Mouse (Mus musculus): ENCODE measurements around the gene Pde4c. TPM values are rescaled to one million over a fixed set of nuclear protein-coding genes. Genes with fewer than 3 reads are reported as not detected.
A peak's percentile ranks its signal among the peaks of the same experiment; 100 is the strongest.

Gene Pde4c
- total RNA-seq, 2 experiments from 2014 or later = 0.56 to 0.66 TPM

DNA sequence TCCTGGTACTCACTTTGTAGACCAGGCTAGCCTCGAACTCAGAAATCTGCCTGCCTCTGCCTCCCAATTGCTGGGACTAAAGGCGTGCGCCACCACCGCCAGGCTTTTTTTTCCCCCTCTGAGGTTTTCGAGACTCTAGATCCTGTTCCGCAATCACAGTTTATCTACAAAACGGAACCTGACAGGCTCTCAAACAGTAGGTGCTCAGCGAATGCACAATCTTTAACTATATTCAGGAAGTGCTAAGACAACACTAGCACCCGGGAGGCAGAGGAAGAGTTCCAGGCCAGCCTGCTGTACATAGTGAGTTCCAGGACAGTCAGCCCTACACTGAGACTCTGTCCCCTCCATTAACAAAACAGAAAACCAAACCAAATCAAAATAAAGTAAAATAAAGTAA lies 41.8 kb downstream of the Pde4c start:
- intact Hi-C loops (cut with DNase I) = no loop called here
- no peak for DNase-seq

DNA sequence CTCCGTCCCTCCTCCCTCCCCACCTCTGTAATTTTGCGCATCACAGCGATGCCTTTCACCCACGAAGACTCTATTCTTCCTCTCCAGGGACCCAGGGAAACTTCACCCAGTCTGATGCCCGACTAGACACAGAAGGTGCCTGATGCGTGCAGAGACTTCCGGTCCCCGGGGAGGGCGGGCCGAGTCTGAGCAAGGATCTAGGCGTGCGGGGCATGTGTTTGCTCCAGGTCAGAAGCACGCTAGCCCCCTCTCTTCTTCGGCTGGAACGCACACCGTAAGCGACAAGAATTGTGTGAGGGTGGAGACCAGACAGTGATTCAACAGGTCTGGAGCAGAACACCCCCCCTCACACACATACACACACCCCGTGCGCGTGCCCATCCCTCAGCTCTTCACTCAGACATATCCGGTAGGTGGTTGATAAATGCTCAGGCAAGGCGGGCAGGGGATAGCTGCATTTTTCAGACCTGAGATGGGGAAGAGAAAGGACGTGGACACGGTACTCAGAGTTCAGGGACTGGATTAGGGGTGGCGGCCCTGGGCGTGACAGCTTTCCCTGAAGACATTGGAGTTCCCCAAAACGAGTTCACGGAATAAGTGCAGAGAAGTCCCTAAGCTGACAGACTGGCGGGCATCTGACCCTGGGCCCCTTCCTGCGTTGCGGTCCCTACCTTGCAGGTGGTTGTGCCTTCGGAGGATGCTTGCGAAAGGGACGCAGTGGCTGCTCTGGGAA lies 42.5 kb downstream of the Pde4c start:
- intact Hi-C loops (cut with DNase I) = no loop called here
- no peak for DNase-seq

DNA sequence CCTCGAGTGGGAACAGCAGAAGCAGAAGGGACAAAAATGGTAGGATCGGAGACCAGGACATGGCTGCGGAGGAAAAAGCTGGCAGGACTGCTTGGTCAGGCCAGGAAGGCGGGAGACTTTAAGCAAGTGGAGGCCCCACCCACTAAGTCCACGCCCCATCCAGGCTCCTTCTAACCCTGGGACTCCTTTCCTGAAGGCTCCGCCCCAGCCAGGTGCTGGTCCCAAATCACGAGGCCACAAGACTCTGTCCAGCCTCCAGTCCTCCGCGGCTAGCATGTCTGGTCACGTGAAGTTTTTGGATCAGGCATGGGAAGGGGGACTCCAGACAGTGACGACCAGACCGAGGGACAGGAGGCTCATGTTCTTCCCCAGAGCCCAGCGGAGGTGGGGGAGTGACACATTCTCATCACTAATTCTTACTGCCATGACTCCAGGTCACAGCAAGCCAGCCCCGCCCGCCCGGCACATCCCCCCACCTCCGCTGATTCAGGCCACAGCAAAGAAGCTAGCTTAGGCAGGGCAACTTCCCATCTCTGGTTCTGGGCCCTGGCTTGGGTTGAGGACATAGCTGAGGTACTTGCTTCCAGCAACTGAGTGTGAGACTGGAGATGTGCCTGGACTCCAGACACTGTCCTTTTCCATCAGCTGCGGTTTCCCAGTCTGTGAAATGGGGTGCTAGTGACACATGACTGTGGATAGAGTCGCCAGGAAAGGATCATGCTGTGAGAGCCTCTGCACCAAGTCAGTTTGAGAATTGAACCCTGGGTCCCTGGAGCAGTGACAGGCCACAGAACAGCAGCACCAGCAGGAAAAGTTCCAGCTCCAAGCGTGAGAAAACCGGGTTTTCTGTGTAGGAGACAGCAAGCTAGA lies 43.3 kb downstream of the Pde4c start:
- DNase-seq = no peak
- intact Hi-C loops (cut with DNase I) = no loop called here

DNA sequence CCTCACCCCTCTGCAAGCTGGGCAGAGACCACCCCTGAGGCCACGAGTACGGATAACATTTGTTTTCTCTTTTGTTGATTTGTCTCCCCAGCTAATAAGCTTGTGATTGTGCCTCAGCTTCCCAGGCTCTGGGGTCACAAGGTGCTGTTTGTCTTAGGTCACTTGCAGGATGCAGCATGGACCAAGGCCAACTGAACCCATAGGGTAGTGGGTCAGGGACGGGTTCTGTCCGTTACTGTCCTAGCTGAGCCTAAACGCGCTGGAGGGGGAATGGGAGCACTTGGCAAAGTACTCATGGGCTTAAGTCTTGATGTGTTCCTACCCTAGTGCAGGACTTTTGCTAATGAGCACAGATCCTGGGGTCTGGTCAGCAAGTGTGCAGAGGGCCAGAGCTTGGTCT lies 44.0 kb downstream of the Pde4c start:
- intact Hi-C loops (cut with DNase I) = no loop called here
- DNase-seq = no peak

- DNase-seq = no peak
- intact Hi-C loops (cut with DNase I) = no loop called here
Measured at GRCm38 (mm10) chr8:70768231-70768776, 44.8 kb downstream of the Pde4c start.

DNA sequence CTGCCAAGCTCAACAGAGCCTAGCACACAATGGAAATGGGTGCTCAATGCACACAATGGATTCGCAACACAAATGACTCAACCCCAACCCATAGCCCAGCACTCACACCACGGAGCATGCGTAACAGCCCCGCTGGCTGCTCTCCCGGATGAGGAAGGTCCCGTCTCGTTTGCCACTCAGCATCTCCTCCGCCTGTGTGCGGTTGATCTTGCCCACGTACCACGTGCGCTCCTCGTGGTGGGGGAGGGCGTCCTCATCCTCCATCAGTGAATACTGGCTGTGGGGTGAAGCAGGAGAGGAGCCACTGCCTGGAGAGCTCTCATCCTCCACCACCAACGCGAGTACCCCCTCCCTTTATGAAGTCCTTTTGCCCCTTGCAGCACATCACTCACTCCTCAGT lies 45.4 kb downstream of the Pde4c start:
- DNase-seq = no peak
- intact Hi-C loops (cut with DNase I) = no loop called here

DNA sequence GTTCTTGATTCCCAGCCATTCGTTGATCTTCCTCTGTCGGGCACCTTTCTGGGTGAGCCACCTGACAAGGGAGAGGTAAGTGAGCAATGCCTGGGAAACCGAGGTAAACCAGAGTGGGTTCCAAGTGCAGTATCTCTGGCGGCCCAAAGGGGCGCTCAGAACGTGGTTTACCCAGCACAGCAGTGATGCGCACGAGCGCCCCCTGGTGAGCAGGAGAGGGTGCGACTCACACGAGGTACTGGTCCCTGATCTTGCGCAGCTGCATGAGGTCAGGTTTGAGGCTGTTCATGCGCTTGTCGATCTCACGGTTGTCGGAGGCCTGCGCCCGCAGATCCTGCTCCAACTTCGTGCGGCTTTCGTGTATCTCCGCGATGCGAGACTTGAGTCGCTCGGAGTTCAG lies 45.8 kb downstream of the Pde4c start:
- intact Hi-C loops (cut with DNase I) = no loop called here
- peak; percentile 97 for DNase-seq

- intact Hi-C loops (cut with DNase I) = no loop called here
- no peak for DNase-seq
Measured at GRCm38 (mm10) chr8:70769858-70770257, 46.3 kb downstream of the Pde4c start.

- intact Hi-C loops (cut with DNase I) = no loop called here
- no peak for DNase-seq
Measured at GRCm38 (mm10) chr8:70770748-70771147, 47.2 kb downstream of the Pde4c start.

- no peak for DNase-seq
- intact Hi-C loops (cut with DNase I) = no loop called here
Measured at GRCm38 (mm10) chr8:70771217-70771616, 47.7 kb downstream of the Pde4c start.

DNA sequence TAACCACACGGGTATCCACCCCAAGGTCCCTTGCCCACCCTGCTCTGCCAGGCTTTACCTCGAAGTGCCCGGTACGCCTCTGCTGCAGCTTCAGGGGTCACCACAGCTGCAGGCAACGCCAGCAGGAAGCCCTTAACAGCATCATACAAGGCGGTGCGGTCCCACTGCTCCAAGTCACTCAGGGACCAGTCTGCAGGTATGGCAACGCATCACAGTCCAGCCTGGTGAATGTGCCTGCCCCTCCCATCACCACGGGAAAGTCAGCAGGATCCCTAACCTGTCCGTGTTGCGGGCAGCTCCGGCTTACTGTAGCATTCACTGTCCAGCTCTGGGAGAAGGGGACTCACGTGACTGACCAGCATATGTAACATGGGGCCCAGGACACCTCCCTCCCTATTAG lies 48.6 kb downstream of the Pde4c start:
- no peak for DNase-seq
- intact Hi-C loops (cut with DNase I) = no loop called here

DNA sequence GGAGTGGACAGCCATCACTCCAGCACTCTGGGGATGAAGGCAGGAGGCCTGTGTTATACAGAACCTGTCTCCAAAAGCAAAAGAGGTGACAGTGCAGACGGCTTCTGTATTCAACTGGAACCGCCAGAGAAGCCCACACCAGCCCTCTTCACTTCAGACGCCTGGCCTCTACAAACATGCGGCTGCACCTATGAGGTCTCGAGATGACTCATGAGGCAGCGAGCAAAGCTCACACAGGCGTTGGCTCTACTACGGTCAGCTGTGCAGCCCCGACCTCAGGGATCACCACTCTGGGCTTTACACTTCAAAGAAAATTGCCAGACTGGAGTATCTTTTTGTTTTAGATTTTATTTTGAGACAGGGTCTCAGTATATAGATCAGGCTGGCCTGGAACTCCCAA lies 49.4 kb downstream of the Pde4c start:
- intact Hi-C loops (cut with DNase I) = no loop called here
- DNase-seq = no peak

GRCm38 (mm10) chr8:70773410-70773809 lies 49.9 kb downstream of the Pde4c start:
- intact Hi-C loops (cut with DNase I) = no loop called here
- peak; percentile 83 for DNase-seq

GRCm38 (mm10) chr8:70773833-70774232 lies 50.3 kb downstream of the Pde4c start:
- peak; percentile 97 for DNase-seq
- intact Hi-C loops (cut with DNase I) = no loop called here

DNA sequence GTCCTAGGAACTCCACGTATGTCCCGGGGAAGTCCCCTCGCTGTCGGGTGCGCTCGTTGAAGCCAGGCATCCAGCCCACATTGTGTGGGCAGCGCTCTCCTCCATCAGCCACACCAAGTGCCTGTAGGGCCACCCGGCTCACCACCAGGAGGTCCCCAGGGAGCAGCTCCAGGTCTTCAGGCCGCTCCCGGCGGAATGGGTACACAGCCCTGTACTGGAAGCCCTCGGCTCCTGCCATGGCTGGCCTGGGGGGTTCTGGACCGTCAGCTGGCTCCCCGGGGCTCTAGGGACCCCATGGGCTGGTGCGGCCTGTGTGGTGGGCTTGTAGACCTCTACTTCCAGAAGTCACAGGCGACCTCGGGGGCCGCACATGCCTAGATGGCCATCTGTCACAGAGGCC lies 51.2 kb downstream of the Pde4c start:
- DNase-seq = peak; percentile 42
- intact Hi-C loops (cut with DNase I) = no loop called here

DNA sequence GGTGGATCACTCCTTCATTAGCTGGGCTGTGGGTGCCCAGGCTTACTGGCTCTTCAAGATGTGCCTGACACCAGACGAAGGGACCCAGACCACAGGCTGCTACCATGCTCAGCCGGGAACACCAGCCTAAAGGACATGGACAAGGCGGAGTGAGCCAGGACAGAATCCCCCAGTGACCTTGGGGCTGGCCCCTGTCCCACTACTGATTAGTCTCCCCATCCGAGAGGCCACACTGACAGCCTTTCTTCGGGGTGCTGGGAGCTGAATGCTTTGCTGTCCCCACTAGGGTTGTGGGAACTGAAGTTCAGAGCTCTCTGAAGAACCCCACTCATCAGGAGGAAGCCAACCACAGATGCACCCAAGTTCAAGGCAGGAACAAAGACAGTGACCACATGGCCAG lies 51.7 kb downstream of the Pde4c start:
- peak; percentile 45 for DNase-seq
- intact Hi-C loops (cut with DNase I) = no loop called here

DNA sequence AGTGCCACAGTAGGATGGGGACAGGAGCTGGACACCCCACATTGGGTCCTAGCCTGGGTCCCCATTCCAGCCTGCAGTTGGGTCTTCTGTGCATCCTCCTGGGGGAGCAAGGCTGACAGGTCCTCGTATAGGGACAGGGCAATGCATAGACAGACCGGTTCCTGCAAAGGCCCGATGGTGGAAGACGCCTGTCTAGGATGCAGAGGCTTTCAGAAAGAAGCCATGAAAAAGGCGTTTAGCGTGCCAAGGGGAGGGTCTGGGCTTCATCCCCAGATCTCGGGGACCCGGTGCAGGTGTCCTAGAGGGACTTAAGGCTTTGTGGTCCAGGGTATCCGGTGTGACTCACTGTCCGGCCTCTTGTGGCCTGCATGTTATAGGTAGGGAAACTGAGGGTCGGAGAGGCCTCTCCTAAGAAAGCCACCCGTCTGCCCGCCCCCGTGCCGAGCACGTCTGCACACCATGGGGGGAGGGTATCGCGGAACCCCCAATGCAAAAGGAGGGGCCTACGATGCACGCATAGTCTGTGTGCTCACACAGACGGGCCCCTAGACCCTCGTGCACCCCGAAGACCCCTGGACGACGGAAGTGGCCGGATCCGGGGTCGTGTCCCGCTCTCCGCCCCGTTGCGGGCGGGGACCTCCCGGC lies 52.5 kb downstream of the Pde4c start:
- intact Hi-C loops (cut with DNase I) = no loop called here
- no peak for DNase-seq

GRCm38 (mm10) chr8:70776496-70777444 lies 53.2 kb downstream of the Pde4c start, which contains the start of gene Pik3r2:
TSS of gene Pik3r2 (minus strand) at chr8:70776713.
- DNase-seq = peak; percentile 99
- intact Hi-C loops (cut with DNase I) = no loop called here

GRCm38 (mm10) chr8:70780093-70780492 lies 56.6 kb downstream of the Pde4c start:
- intact Hi-C loops (cut with DNase I) = no loop called here
- no peak for DNase-seq
